In the genomic region with DNA sequence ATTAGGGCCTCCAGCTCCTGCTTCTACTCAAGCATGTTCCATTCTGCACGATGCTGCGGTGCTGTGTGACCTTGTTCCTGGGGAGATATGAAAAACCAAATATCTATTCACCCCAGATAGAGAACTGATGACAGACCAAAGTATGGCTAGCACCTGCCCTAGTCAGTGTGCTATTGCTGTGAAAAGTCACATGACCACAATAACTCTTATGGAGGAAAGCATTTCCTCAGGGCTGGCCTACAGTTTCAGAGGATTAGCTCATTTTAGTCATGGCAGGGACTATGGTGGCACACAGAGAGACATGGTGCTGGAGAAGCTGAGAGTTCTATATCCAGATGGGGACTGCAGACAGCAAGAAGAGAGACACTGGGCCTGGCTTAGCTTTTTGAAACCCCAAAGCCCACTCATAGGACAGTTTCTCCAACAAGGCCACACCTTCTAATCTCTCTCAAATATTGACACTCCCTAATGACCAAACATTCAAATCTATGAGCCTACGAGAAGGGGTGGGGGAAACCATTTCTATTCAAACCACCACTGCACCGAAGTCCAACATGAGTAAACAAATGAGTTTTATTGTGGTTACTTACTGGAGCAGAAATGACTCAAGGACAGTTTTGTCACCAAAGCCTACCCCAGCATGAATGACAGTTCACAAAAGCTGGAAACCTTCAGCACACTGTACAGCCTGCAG, we compare ENCODE assay signal across 16 mouse cellular contexts.
"Had no signal": no experiment of that assay in that cellular context is flagged by ENCODE, and none has a peak within 500 bp of the region (broad histone marks: within the 10 kb centered on the region; RNA-seq: fewer than 3 reads in every experiment).

No protein-coding gene starts in this region.

- H3K27ac ChIP-seq: kidney, postnatal 0 days; limb, embryonic 13.5 days; liver, embryonic 12.5 days; macrophage; midbrain, embryonic 13.5 days; neural tube, embryonic 15.5 days had no signal

- DNase-seq: kidney, adult 11 months; kidney, adult 9 months; kidney, postnatal 36 days; left cerebral cortex, postnatal 4 days; lung, embryonic 14.5 days; lung, postnatal 10 days; right cerebral cortex, postnatal 14 days; thymus, adult 2 months; thymus, postnatal 25 days had no signal

- ATAC-seq: liver, embryonic 12.5 days; midbrain, embryonic 13.5 days had no signal

- H3K9me3 ChIP-seq: limb, embryonic 13.5 days; liver, embryonic 12.5 days; midbrain, embryonic 13.5 days; neural tube, embryonic 15.5 days had no signal

- H3K36me3 ChIP-seq: limb, embryonic 13.5 days; liver, embryonic 12.5 days; midbrain, embryonic 13.5 days; neural tube, embryonic 15.5 days had no signal

- H3K27me3 ChIP-seq: midbrain, embryonic 13.5 days; neural tube, embryonic 15.5 days had no signal

- H3K4me3 ChIP-seq: limb, embryonic 13.5 days; liver, embryonic 12.5 days; midbrain, embryonic 13.5 days; myocyte; neural tube, embryonic 15.5 days had no signal

- H3K4me2 ChIP-seq: limb, embryonic 13.5 days; liver, embryonic 12.5 days; lung, embryonic 14.5 days; midbrain, embryonic 13.5 days; neural tube, embryonic 15.5 days had no signal

- H3K9ac ChIP-seq: limb, embryonic 13.5 days; liver, embryonic 12.5 days; lung, embryonic 14.5 days; midbrain, embryonic 13.5 days; neural tube, embryonic 15.5 days had no signal

- H3K4me1 ChIP-seq: liver, embryonic 12.5 days; midbrain, embryonic 13.5 days had no signal
